Mouse (Mus musculus) lung, postnatal 4 days (tissue): ENCODE measurements at regions not wholly inside any gene's neighbourhood (a gene's known extent, or its start where the extent isn't known, plus 50 kb on each side); places are given as distances from the start of the nearest gene placed in this dataset.

Source experiments
- DNase-seq, 2 experiments: peaks; one replicate each; pipeline ENCODE4 v3.0.0; 2021

GRCm38 (mm10) chr3:131940896-131941295 lies 144.2 kb upstream of the Dkk2 start:
- DNase-seq: no peak

- DNase-seq: no peak
Measured at GRCm38 (mm10) chr3:131941961-131942753, 142.9 kb upstream of the Dkk2 start.

- no peak for DNase-seq
Measured at GRCm38 (mm10) chr3:131943436-131943835, 141.7 kb upstream of the Dkk2 start.

- DNase-seq: no peak
Measured at GRCm38 (mm10) chr3:131955771-131956170, 129.3 kb upstream of the Dkk2 start.

GRCm38 (mm10) chr3:131960636-131961035 lies 124.5 kb upstream of the Dkk2 start:
- no peak for DNase-seq

GRCm38 (mm10) chr3:131961571-131961970 lies 123.5 kb upstream of the Dkk2 start:
- no peak for DNase-seq

GRCm38 (mm10) chr3:131962870-131963269 lies 122.2 kb upstream of the Dkk2 start:
- DNase-seq: no peak

- no peak for DNase-seq
Measured at GRCm38 (mm10) chr3:131964952-131965351, 120.1 kb upstream of the Dkk2 start.

- no peak for DNase-seq
Measured at GRCm38 (mm10) chr3:131965456-131966160, 119.5 kb upstream of the Dkk2 start.

GRCm38 (mm10) chr3:131967288-131967687 lies 117.8 kb upstream of the Dkk2 start:
- DNase-seq: no peak

GRCm38 (mm10) chr3:131970827-131971226 lies 114.3 kb upstream of the Dkk2 start:
- DNase-seq: no peak

GRCm38 (mm10) chr3:131975940-131976628 lies 109.0 kb upstream of the Dkk2 start:
- DNase-seq: peak; percentile 33 to 65

GRCm38 (mm10) chr3:131983292-131983691 lies 101.8 kb upstream of the Dkk2 start:
- DNase-seq: no peak

- no peak for DNase-seq
Measured at GRCm38 (mm10) chr3:131998838-131999613, 86.1 kb upstream of the Dkk2 start.

- peak in 1 of 2 experiments; percentile 9 for DNase-seq
Measured at GRCm38 (mm10) chr3:132006191-132006590, 78.9 kb upstream of the Dkk2 start.

- no peak for DNase-seq
Measured at GRCm38 (mm10) chr3:132006912-132007311, 78.2 kb upstream of the Dkk2 start.

- no peak for DNase-seq
Measured at GRCm38 (mm10) chr3:132007356-132007755, 77.7 kb upstream of the Dkk2 start.

- no peak for DNase-seq
Measured at GRCm38 (mm10) chr3:132015205-132015604, 69.9 kb upstream of the Dkk2 start.

- no peak for DNase-seq
Measured at GRCm38 (mm10) chr3:132017485-132018261, 67.4 kb upstream of the Dkk2 start.

GRCm38 (mm10) chr3:132018505-132018904 lies 66.6 kb upstream of the Dkk2 start:
- no peak for DNase-seq

- no peak for DNase-seq
Measured at GRCm38 (mm10) chr3:132022032-132022431, 63.1 kb upstream of the Dkk2 start.

- DNase-seq: no peak
Measured at GRCm38 (mm10) chr3:132023342-132023741, 61.8 kb upstream of the Dkk2 start.
